Mouse (Mus musculus) thymus, postnatal 36 days (tissue): ENCODE results near the gene Ncoa3.

Source experiments
- DNase-seq, 2 experiments: peaks; one replicate each; pipeline ENCODE4 v3.0.0; 2022; ENCODE audit warnings: mixed read lengths in 2 of 2

The Ncoa3 gene

DNA sequence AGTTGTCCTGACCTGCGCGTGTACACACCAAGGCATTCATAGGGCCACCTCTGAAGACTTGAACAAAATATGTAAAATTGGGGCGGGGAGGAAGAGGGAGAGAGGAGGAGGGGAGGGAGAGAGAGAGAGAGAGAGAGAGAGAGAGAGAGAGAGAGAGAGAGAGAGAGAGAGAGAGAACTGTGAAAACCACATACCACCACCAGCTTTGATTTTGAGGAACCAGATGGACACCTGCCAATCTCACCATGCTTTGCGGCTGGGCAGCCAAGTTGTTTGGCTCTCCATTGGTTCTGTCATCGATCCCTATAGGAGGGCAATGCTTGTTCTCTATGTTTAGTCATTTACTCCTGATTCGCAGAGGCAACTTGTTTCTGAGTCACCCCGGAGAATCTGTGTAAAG, 21.7 kb upstream of the Ncoa3 start:
- DNase-seq = no peak

GRCm38 (mm10) chr2:165974383-165974782, 18.1 kb upstream of the Ncoa3 start:
- DNase-seq = no peak

DNA sequence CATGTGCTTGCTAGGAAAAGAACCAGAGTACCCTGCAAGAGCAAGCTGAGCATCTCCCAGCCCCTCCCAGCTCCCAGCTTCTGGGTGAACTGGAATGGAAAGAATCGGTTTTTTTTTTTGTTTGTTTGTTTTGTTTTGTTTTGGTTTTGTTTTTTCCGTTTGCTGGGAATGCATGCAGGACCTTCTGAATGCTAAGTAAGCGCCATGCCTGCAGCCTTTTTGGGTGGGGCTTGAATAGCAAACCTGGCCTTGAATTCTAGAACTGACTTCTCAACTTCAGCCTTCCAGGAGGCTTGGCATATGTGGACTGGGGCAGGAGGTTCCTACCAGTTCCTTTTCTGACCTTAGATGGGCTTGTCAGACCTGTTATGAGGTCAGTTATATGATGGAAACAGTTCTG, 16.2 kb upstream of the Ncoa3 start:
- DNase-seq = no peak

DNA sequence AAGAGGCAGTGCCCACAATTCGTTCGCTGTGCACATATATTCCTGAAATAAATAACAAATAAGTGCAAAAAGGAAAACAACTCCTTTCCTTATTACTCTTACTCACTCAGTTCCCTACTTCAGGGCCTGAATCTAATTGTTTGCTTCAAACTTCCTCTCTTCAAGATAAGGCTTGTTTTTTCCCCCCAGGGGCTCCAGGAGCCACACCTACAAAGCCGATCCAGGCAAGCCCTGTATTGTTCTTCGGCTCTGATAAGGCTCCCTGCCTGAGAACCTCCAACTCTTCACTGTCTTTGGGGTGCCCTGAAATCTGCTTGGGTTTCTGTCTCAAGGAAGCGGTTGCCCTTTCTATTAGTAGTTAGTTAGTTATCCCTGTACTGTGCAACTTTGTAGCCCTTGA, 15.6 kb upstream of the Ncoa3 start:
- DNase-seq = no peak

DNA sequence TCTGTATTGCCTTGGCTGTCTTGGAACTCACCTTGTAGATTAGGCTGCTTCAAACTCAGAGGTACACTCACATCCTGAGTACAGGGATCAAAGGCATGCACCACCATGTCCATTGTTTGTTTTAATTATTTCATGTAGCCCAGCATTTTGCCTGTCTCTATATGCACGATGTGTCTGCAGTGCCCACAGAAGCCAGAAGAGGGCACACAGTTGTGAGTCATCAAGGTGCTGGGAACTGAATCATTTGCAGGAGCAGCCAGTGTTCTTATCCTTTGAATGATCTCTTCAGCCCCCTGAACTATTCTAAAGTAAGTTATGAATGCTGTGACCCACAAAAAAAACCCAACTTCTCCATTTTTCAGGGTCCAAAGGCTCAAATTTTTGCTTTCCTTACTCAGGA, 14.3 kb upstream of the Ncoa3 start:
- no peak for DNase-seq

DNA sequence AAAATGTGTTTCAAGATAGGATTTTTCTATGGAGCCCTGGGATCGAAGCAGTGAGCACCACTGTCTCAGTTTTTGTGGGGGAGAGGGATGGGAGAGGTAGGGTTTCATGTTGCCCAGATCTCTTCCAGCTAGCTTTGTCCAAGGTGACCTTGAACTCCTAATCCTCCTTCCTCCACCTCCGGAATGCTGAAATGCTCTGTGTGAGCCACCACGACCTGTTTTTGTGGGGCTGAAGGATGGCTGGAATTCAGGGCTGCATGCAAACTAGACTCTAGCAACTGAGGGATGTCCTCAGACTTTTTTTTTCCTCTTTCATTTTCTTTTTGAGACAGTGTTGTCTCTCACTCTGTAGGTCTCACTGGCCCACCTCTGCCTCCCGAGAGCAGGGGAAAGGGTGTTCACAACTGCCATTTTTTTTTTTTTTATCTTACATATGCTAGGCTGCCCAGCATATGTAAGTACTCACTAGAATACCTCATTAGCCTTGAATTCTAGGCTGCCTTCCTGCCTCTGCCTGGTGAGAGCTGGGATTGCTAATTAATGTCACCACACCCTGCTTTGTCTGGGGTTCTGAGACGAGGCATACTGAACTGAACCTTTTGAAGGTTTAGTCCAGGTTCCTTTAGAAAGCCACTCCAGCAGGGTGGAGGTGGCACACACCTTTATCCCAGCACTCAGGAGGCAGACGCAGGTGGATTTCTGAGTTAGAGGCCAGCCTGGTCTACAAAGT, 11.0 kb upstream of the Ncoa3 start:
- no peak for DNase-seq

DNA sequence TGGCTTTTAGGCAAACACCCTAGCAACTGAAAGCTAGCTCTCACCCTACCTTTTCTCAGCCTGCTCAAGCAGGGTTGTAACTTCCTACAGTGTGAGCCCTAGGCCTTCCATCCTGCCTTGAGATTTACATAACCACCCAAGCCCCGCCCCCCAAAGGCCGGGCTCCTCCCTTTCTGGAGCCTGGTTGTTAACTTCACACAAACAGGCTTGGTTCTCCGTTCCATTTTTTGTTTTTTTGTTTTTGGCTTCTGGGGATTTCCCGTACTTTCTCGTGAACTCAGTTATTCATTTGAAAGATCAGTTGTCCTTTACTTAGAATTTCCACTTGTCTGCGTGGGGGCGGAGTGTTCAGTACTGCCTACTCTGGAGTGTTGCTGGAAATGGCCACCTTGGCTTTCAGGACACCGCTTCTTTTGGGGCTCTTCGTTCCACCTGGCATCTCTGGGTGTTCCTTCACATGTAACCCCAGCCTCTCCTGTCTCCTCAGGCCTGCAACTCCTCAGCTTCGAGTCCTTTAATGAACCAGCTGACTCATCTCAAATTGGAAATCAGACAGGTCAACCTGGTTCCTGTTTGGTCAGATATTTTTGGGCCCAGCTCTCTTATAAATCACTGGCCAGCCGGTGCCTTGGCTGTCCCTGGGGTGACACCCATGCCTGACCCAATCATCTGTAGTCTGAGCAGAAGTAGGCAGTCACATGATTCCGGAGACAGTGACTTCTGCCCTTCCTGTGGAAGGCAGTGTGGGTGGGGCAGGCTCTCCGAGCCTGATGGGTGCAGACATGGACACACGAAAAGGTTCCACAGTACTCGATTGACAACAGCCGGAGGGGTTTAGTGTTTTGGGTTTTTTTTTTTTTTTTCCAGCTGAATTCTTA, 9.7 kb upstream of the Ncoa3 start:
- DNase-seq = peak; percentile 85 to 89

GRCm38 (mm10) chr2:165984318-165984717, 8.1 kb upstream of the Ncoa3 start:
- no peak for DNase-seq

- no peak for DNase-seq
Measured at GRCm38 (mm10) chr2:165984891-165985290, 7.5 kb upstream of the Ncoa3 start.

GRCm38 (mm10) chr2:165985581-165985980, 6.9 kb upstream of the Ncoa3 start:
- DNase-seq = no peak

DNA sequence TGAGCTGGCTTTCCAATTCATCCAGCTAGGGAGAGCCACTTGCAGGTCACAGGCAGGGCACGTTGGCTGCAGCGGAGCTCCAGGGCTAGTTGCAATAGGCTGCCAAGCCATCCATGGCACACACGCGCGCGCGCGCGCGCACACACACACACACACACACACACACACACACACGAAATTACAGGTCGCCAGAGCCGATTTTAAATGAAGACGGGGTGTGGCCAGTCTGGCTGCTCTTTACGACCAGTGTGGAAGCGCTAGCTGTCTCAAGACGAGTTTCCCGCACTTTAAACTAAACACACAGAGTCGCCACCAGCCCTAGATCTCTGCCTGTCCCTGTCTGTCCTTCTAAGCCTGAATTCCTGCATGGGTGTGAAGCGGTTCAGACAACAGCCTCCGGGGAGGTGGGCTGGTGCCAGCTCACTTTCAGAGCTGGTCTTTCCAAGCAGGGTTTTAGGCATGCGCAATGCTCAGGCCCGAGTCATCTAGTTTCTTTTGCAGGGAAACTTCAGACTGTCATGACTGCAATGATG, 5.4 kb upstream of the Ncoa3 start:
- peak; percentile 19 to 26 for DNase-seq

DNA sequence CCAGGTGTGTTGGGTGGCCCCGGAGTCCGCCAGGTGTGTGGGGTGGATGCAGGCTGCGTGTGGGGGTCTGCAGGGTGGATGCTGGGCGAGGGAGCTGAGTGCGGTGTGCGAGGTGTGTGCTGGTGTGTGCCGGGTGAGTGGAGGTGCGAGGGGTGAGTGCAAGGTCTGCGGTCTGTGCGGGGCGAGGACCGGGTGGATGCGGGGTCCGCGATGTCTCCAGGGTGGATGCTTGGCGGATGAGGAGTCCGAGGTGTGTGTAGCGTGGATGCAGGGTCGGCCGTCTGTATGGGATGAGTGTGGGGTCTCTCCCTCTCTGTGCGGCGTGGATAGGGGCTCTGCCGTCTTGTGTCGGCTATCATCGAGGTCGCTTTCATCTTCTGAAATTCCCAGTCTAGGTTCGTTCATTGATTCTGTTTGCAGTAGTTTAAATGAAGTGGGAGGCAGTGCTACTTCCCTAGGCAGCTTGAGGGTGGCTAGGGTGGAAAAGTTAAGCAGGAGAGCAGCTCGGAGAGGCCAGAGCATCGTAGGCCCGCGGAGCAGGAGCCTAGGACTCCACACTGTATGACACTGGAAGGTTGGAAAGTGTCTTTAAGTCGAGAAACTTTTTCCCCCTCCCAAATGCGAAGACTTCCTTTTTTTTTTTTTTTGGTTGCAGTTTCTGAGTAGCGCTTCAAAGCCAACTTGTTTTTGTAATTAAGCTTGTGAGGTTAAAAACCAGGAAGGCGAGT, 901 bp downstream of the Ncoa3 start:
- DNase-seq = peak in 1 of 2 experiments; percentile 48

DNA sequence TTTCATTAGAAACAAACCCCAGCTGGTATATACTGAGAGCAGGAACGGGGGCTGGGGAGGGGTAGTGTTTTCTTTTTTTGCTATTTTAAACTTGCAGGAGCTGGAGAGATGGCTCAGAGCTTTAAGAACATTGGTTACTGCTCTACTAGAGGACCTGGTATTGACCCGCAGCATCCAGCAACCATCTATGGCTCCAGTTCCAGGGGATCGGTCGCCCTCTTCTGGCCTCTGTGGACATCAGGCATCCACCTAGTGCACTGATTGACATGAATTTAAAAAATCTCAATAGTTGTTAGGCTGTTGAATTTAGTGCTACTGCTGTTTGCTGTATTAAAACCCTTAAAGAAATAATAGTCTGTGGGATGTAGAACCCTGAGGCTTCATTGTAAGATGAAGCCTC, 1.9 kb downstream of the Ncoa3 start:
- no peak for DNase-seq

DNA sequence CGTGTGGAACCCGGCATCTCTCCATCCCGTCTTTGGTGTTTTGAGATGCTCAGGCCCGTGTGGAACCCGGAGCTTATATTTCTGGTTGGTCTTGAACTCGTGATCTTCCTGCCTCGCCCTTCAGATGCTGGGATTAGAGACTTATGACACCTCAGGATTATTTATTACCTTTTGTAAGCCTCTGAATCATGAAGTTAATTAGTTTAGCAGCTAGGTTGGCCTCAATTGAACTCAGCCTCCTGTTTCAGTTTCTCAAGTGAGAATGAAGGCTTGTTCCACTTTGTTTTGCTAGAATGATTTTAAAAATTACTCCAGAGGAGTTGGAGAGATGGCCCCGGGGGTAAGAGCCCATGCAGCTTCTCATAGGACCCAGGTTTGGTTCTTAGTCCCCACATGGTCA, 3.3 kb downstream of the Ncoa3 start:
- DNase-seq = no peak

- no peak for DNase-seq
Measured at GRCm38 (mm10) chr2:165996130-165996529, 3.7 kb downstream of the Ncoa3 start.

- no peak for DNase-seq
Measured at GRCm38 (mm10) chr2:165997256-165997967, 5.0 kb downstream of the Ncoa3 start.

DNA sequence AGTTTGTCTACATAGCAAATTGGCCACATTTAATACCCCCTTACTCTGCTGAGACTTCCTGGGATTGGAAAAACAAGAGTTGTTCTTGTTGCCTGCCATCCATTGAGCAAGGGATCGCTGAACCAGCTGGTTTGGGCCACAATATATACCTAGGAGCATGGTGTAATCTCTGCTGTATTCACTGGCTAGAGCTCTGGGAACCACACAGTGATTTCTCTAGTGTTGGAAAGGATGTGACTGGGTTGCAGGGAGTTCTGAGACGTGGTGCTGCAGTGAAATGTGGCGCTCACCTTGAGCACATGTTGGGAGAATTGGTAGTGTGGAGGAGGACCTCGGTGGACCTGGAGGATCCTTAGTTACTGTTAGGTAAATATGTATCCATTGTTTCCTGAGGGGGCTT, 6.5 kb downstream of the Ncoa3 start:
- no peak for DNase-seq

- DNase-seq = no peak
Measured at GRCm38 (mm10) chr2:165999790-166000189, 7.4 kb downstream of the Ncoa3 start.

DNA sequence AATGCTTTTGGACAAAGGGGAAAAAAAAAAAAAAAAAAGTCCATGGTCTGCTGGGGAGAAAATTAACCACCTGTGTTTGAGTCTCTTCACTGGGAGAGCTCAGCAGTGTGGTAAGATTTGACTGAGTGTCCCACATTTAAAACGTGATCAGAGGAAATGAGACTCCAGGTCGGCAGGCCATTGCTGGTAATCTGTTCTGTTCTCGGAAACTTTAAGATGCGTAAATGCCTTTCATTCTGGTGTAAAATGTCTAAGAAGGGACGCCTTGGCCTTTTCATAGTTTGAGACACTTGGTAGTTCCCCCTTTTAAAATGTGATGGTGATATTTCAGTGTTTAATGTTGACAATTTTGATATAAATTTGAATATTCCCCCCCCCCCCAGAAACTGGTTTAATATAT, 7.8 kb downstream of the Ncoa3 start:
- no peak for DNase-seq

DNA sequence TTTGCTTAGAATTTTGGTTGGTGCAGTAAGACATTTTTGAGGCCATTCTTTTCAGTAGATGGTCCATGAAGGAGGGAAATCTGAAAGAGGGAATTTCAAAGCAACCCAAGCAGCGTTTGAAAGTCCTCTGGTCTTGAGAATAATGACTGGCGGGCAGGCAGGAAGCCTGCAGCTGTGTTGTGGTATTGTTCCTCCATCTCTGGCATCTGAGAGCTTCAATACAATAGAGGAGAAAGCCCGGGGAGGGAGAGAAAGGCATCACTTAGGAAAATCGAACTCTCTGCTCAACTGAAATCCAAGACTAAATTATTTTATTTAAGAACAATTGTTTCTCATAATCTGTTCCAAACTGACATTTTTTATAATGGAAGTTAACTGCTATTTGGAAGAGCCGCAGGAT, 8.3 kb downstream of the Ncoa3 start:
- no peak for DNase-seq

DNA sequence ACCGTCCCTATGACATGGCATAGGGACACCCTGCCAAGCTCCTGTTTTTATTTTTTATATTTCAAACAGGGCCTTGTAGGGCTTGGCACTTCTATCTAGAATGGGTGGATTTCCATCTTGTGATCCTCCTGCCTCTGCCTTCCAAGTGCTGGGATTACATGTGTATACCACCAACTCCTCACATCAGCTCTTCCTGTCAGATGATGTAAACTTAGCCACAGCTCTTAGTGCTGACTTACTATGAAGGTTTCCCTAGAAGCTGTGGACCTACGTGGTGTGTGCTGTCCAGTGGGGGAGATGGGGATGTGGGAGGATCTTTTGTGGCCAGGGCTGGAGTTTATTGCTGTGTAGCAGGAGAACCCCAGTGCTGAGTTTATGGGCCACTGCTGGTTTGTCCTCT, 8.9 kb downstream of the Ncoa3 start:
- DNase-seq = no peak

DNA sequence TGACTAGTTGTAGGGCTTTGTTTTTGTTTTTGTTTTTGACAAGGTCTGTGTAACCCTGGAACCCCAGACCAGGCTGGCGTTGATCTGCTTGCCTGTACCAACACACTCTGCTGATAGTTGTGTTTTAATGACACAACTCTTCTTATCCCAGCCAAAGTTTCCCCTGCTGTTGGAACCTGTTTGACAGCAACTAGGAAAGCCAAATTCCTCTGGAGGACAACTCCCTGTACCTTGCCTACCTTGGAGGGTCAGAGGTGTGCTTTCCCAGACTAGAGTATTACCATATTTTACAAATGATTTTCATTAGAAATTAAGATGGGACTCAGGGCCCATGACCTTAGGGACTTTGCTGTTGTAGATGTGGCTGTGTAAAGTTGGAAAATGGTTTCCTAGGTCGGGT, 9.3 kb downstream of the Ncoa3 start:
- no peak for DNase-seq

DNA sequence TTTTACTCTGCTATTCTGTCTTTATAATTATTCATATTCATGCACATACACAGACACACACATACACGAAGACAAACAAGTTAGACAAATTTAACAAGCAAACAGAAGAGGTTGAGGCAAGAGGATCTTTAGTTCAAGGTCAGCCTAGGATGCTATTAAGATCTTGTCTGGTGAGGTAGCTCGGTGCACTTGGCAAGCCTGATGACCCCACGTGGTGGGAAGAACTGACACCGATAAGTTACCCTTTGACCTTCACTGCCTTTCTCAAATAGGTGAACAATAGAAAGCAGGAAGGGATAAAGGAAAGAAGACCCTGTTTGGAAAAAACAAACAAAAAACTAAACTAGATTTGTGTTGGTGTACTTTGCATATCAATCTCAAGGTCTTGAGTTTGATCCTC, 10.0 kb downstream of the Ncoa3 start:
- no peak for DNase-seq
